Comparison of ENCODE assay signal across 19 mouse cellular contexts in the genomic region with DNA sequence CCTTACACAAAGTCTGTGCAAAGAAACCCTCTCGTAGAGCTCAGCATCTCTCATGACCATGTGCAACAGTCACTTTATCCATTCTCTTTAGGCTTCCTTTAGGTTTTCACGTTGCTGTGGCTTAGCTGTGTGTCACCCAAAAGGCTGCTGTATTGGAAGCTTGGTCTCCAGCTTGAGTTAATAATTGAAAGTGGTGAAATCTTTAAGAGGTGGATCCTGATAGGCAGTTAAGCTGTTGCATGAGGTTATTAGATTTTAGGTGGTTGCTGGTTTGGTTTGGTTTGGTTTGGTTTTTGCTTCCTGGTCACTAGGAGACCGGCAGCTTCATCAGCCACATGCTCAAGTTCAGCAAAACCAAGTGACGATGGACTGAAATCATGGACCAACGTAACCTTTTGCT.
DNase-seq lines count a peak whose midpoint lies in the region; ATAC-seq and TF ChIP-seq lines count a peak whose summit lies in the region.
"Had no signal": no experiment of that assay in that cellular context is flagged by ENCODE, and none has a peak within 500 bp of the region (broad histone marks: within the 10 kb centered on the region; RNA-seq: fewer than 3 reads in every experiment).

No protein-coding gene starts in this region.

- no peaks in the 10 kb centered on the region for H3K36me3 ChIP-seq in embryonic facial prominence, embryonic 15.5 days
- H3K36me3 ChIP-seq in embryonic facial prominence, embryonic 10.5 days (replicated peaks) = no peaks in the 10 kb centered on the region
- H3K36me3 ChIP-seq in intestine, embryonic 14.5 days (ENCODE audit: control insufficient read depth, insufficient read depth, low read length) = no peaks in the 10 kb centered on the region
- no peaks in the 10 kb centered on the region for H3K36me3 ChIP-seq in intestine, embryonic 15.5 days
- H3K36me3 ChIP-seq in spleen, adult 2 months (ENCODE audit: control insufficient read depth, insufficient read depth, low read length) = no peaks in the 10 kb centered on the region
- H3K36me3 ChIP-seq: forebrain, embryonic 10.5 days; G1E; hindbrain, embryonic 15.5 days; liver, embryonic 13.5 days; midbrain, embryonic 13.5 days had no signal

- intact Hi-C loops in left cerebral cortex, adult 2 months (cut with DNase I) = loop anchor here (5.0 to 10.0 kb wide), 3 partner anchors 496 to 754 kb away; partner anchors contain the start of gene Snrnp48
- intact Hi-C loops in left cerebral cortex, postnatal 14 days (cut with DNase I) = loop anchor here (5.0 kb wide), 3 partner anchors 491 to 586 kb away; partner anchors contain the start of genes Cage1 and Riok1

- no peak for ATAC-seq in embryonic facial prominence, embryonic 15.5 days (ENCODE audit: insufficient number of reproducible peaks, low FRiP score, low TSS enrichment, low read depth)
- ATAC-seq in intestine, embryonic 14.5 days (replicated peaks; ENCODE audit: low FRiP score, low TSS enrichment, low read depth) = no peak
- ATAC-seq in intestine, embryonic 15.5 days = no peak
- ATAC-seq: CD4-positive, CD25-positive, alpha-beta regulatory T cell, adult 4 months; midbrain, embryonic 13.5 days had no signal

- H3K4me1 ChIP-seq in embryonic facial prominence, embryonic 15.5 days = peaks cover 36% of the 10 kb centered on the region
- H3K4me1 ChIP-seq in embryonic facial prominence, embryonic 10.5 days = peaks cover 30% of the 10 kb centered on the region
- H3K4me1 ChIP-seq in intestine, embryonic 14.5 days (replicated peaks; ENCODE audit: control insufficient read depth, insufficient read depth, low read length) = peaks cover 32% of the 10 kb centered on the region
- peaks cover 39% of the 10 kb centered on the region for H3K4me1 ChIP-seq in intestine, embryonic 15.5 days (replicated peaks)
- H3K4me1 ChIP-seq in spleen, adult 2 months (ENCODE audit: control insufficient read depth, insufficient read depth, insufficient read length) = peaks cover 6% of the 10 kb centered on the region; the same call in 1 of the 2 replicates

- WGBS in embryonic facial prominence, embryonic 15.5 days = 89% methylated on average over 5 of the region's 5 CpGs
- 89% methylated on average over 5 of the region's 5 CpGs for WGBS in embryonic facial prominence, embryonic 10.5 days
- 85% methylated on average over 5 of the region's 5 CpGs for WGBS in intestine, embryonic 14.5 days
- 82% methylated on average over 5 of the region's 5 CpGs for WGBS in intestine, embryonic 15.5 days
- WGBS in spleen, adult 2 months = 81% methylated on average over 5 of the region's 5 CpGs

- no peaks in the 10 kb centered on the region for H3K9me3 ChIP-seq in embryonic facial prominence, embryonic 15.5 days (replicated peaks)
- no peaks in the 10 kb centered on the region for H3K9me3 ChIP-seq in embryonic facial prominence, embryonic 10.5 days
- no peaks in the 10 kb centered on the region for H3K9me3 ChIP-seq in intestine, embryonic 14.5 days (ENCODE audit: control insufficient read depth, low read length)
- H3K9me3 ChIP-seq in intestine, embryonic 15.5 days = no peaks in the 10 kb centered on the region
- H3K9me3 ChIP-seq: forebrain, embryonic 10.5 days; G1E; liver, embryonic 13.5 days had no signal

- no peaks in the 10 kb centered on the region for H3K27me3 ChIP-seq in embryonic facial prominence, embryonic 15.5 days
- H3K27me3 ChIP-seq in embryonic facial prominence, embryonic 10.5 days (replicated peaks; ENCODE audit: low read depth, poor library complexity, severe bottlenecking) = peaks cover 9% of the 10 kb centered on the region; the same call in 1 of the 2 replicates
- H3K27me3 ChIP-seq in intestine, embryonic 14.5 days (replicated peaks; ENCODE audit: control insufficient read depth, insufficient read depth, low read length) = no peaks in the 10 kb centered on the region
- no peaks in the 10 kb centered on the region for H3K27me3 ChIP-seq in intestine, embryonic 15.5 days (replicated peaks)
- no peaks in the 10 kb centered on the region for H3K27me3 ChIP-seq in spleen, adult 2 months (ENCODE audit: control insufficient read depth, insufficient read depth, low read length)
- H3K27me3 ChIP-seq: hindbrain, embryonic 15.5 days; liver, embryonic 13.5 days had no signal

- H3K9ac ChIP-seq in embryonic facial prominence, embryonic 15.5 days = no peak overlapping the region
- no peak overlapping the region for H3K9ac ChIP-seq in intestine, embryonic 14.5 days (ENCODE audit: low read length)
- H3K9ac ChIP-seq in intestine, embryonic 15.5 days = no peak overlapping the region
- H3K9ac ChIP-seq: hindbrain, embryonic 15.5 days; liver, embryonic 13.5 days; midbrain, embryonic 13.5 days had no signal

- no peak for TF ChIP-seq POLR2A in spleen, adult 2 months (IDR thresholded peaks at IDR 0.05; ENCODE audit: low read depth, low read length)

- no peak overlapping the region for H3K4me2 ChIP-seq in embryonic facial prominence, embryonic 15.5 days (replicated peaks)
- no peak overlapping the region for H3K4me2 ChIP-seq in intestine, embryonic 14.5 days (ENCODE audit: low read length)
- no peak overlapping the region for H3K4me2 ChIP-seq in intestine, embryonic 15.5 days (replicated peaks)
- H3K4me2 ChIP-seq: midbrain, embryonic 13.5 days had no signal

- no peak for DNase-seq in embryonic facial prominence, embryonic 10.5 days (ENCODE audit: low spot score)
- no peak for DNase-seq in intestine, embryonic 14.5 days (ENCODE audit: low spot score)
- DNase-seq in left cerebral cortex, adult 2 months (ENCODE audit: extremely low spot score in 1 of 2, low spot score in 2 of 2) = no peak
- no peak for DNase-seq in left cerebral cortex, postnatal 14 days (ENCODE audit: low spot score in 2 of 2)
- DNase-seq in spleen, adult 2 months (ENCODE audit: low read depth in 1 of 2, low spot score in 2 of 2) = no peak
- DNase-seq in spleen, adult 12 weeks (ENCODE audit: low spot score) = no peak
- DNase-seq: adrenal gland, postnatal 36 days; cerebellum, adult 9-10 months; gastrocnemius, postnatal 36 days; liver, embryonic 13.5 days; right cerebral cortex, postnatal 14 days; thymus, adult 2 months had no signal

- no peak overlapping the region for H3K4me3 ChIP-seq in embryonic facial prominence, embryonic 15.5 days (replicated peaks)
- no peak overlapping the region for H3K4me3 ChIP-seq in embryonic facial prominence, embryonic 10.5 days
- no peak overlapping the region for H3K4me3 ChIP-seq in intestine, embryonic 14.5 days (ENCODE audit: low read depth, low read length)
- no peak overlapping the region for H3K4me3 ChIP-seq in intestine, embryonic 15.5 days (replicated peaks)
- no peak overlapping the region for H3K4me3 ChIP-seq in left cerebral cortex, adult 2 months
- H3K4me3 ChIP-seq in spleen, adult 2 months (ENCODE audit: extremely low read depth, insufficient read depth, insufficient read length) = no peak overlapping the region
- H3K4me3 ChIP-seq: forebrain, embryonic 10.5 days; hindbrain, embryonic 15.5 days; liver, embryonic 13.5 days; midbrain, embryonic 13.5 days had no signal

- H3K27ac ChIP-seq in embryonic facial prominence, embryonic 15.5 days (replicated peaks) = peak overlapping the region; percentile 48
- no peak overlapping the region for H3K27ac ChIP-seq in embryonic facial prominence, embryonic 10.5 days (replicated peaks)
- H3K27ac ChIP-seq in intestine, embryonic 14.5 days (ENCODE audit: low read depth) = peak overlapping the region; percentile 85; the same call in 1 of the 2 replicates
- no peak overlapping the region for H3K27ac ChIP-seq in intestine, embryonic 15.5 days
- peak overlapping the region; percentile 90; the same call in 1 of the 2 replicates for H3K27ac ChIP-seq in left cerebral cortex, adult 2 months
- peak overlapping the region; percentile 63 for H3K27ac ChIP-seq in spleen, adult 2 months (ENCODE audit: insufficient read depth, low read length)
- H3K27ac ChIP-seq: forebrain, embryonic 10.5 days; hindbrain, embryonic 15.5 days; midbrain, embryonic 13.5 days had no signal

- TF ChIP-seq CTCF in left cerebral cortex, adult 2 months (IDR thresholded peaks at IDR 0.05) = no peak
- no peak for TF ChIP-seq CTCF in spleen, adult 2 months (IDR thresholded peaks at IDR 0.05; ENCODE audit: extremely low read depth, insufficient read depth, insufficient read length, insufficient replicate concordance)

Comparison
In these comparisons a context has a peak if more than half of its experiments do, and no peak if none do; other contexts are left out.
1. H3K27ac ChIP-seq: peak in embryonic facial prominence, embryonic 15.5 days (single experiment), intestine, embryonic 14.5 days (single experiment), left cerebral cortex, adult 2 months (single experiment) and spleen, adult 2 months (single experiment); none in embryonic facial prominence, embryonic 10.5 days (single experiment) and intestine, embryonic 15.5 days (single experiment).